Mouse (Mus musculus) gastrocnemius, postnatal 25 days (tissue): ENCODE results near the gene Myo9b. TPM values are rescaled to one million over a fixed set of nuclear protein-coding genes. Genes with fewer than 3 reads are reported as not detected.
"Not testable (repeated sequence)": the region's sequence is repeated elsewhere in the genome, so short reads cannot be mapped to it uniquely, and the experiment has no call there.

Experiments
- DNase-seq: peaks from one replicate; pipeline ENCODE4 v3.0.0; 2022
- total RNA-seq, 2 experiments: library from RNA; stranded (reverse); gene quantifications; 1 replicate in 1 of 2; 2 replicates in 1 of 2; pipeline ENCODE4 v1.2.3; 2021

Myo9b gene
- total RNA-seq, 2 experiments from 2014 or later, result 9.1 to 12.2 TPM

GRCm38 (mm10) chr8:71296784-71297183 is 24.3 kb downstream of the Myo9b start:
- no peak for DNase-seq

- DNase-seq, result no peak
These were observed 24.9 kb downstream of the Myo9b start for GRCm38 (mm10) chr8:71297439-71297838.

- DNase-seq, result no peak
These were observed 27.2 kb downstream of the Myo9b start for GRCm38 (mm10) chr8:71299716-71300115.

GRCm38 (mm10) chr8:71302788-71303187 is 30.3 kb downstream of the Myo9b start:
- no peak for DNase-seq

- no peak for DNase-seq
These were observed 31.1 kb downstream of the Myo9b start for GRCm38 (mm10) chr8:71303632-71304031.

- DNase-seq, result no peak
These were observed 33.5 kb downstream of the Myo9b start for GRCm38 (mm10) chr8:71305988-71306387.

GRCm38 (mm10) chr8:71307371-71307770 is 34.9 kb downstream of the Myo9b start:
- no peak for DNase-seq

GRCm38 (mm10) chr8:71307913-71308312 is 35.4 kb downstream of the Myo9b start:
- DNase-seq, result no peak

- DNase-seq, result peak; percentile 49
These were observed 37.9 kb downstream of the Myo9b start for GRCm38 (mm10) chr8:71310446-71310845.

- peak; percentile 74 for DNase-seq
These were observed 40.2 kb downstream of the Myo9b start for GRCm38 (mm10) chr8:71312700-71313099.

- DNase-seq, result no peak
These were observed 41.4 kb downstream of the Myo9b start for GRCm38 (mm10) chr8:71313951-71314350.

- DNase-seq, result no peak
These were observed 43.5 kb downstream of the Myo9b start for GRCm38 (mm10) chr8:71315972-71316371.

GRCm38 (mm10) chr8:71316486-71317031 is 44.0 kb downstream of the Myo9b start:
- no peak for DNase-seq

- not testable (repeated sequence) for DNase-seq
These were observed 46.1 kb downstream of the Myo9b start for GRCm38 (mm10) chr8:71318610-71319009.

- not testable (repeated sequence) for DNase-seq
These were observed 47.2 kb downstream of the Myo9b start for GRCm38 (mm10) chr8:71319760-71320159.

- no peak for DNase-seq
These were observed 50.4 kb downstream of the Myo9b start for GRCm38 (mm10) chr8:71322939-71323338.

- DNase-seq, result no peak
These were observed 52.3 kb downstream of the Myo9b start for GRCm38 (mm10) chr8:71324848-71325247.

GRCm38 (mm10) chr8:71337834-71338233 is 65.3 kb downstream of the Myo9b start:
- not testable (repeated sequence) for DNase-seq

- no peak for DNase-seq
These were observed 68.1 kb downstream of the Myo9b start for GRCm38 (mm10) chr8:71340625-71341024.

GRCm38 (mm10) chr8:71346581-71346980 is 74.1 kb downstream of the Myo9b start:
- no peak for DNase-seq

- no peak for DNase-seq
These were observed 78.6 kb downstream of the Myo9b start for GRCm38 (mm10) chr8:71351117-71351516.

- DNase-seq, result no peak
These were observed 79.0 kb downstream of the Myo9b start for GRCm38 (mm10) chr8:71351520-71351919.

- no peak for DNase-seq
These were observed 85.5 kb downstream of the Myo9b start for GRCm38 (mm10) chr8:71358026-71358425.

- peak; percentile 89 for DNase-seq
These were observed 94.4 kb downstream of the Myo9b start, which contains the start of gene Use1 for GRCm38 (mm10) chr8:71366771-71367528. Use1 (plus strand) TSS chr8:71366848.
